Mouse (Mus musculus): ENCODE data around the gene Ccdc33. TPM values are rescaled to one million over a fixed set of nuclear protein-coding genes. Genes with fewer than 3 reads are reported as not detected.

Gene Ccdc33
- total and polyA plus RNA-seq, 3 experiments = 0.21 to 1.0 TPM; not detected in 1

DNA sequence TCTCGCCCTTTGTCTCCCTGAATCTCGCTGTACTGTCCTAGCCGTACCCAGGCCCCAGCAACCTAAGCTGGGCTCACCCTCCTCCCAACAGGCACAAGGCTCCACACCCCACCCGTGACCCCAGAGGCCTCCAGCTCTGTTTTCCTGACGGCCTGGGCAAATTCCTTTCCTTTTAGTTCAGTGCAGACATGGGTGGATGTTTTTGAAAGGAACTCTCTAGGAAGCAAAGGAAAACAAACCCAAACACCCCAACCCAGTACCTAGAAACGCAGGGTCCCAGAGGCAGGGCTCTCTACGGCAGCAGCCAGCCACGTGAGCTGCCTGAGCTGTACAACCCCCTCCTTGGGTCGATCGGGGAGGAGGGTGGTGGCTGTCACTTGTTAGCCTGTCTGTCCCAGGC is 76.2 kb downstream of the Ccdc33 start:
- Histone ChIP-seq H3K4me2 (ENCODE audit: insufficient read depth, low read depth, poor library complexity, severe bottlenecking) (no peak overlapping the region), H3K4me3 (replicated peaks in 1 of 3; ENCODE audit: low read depth in 2 of 3, low read length in 2 of 3, poor library complexity in 1 of 3) (no peak overlapping the region), H3K9me3 (replicated peaks; ENCODE audit: low read length) (no peaks in the 10 kb centered on the region), H3K27me3 (replicated peaks) (peaks cover 2% of the 10 kb centered on the region), H3K9ac (ENCODE audit: insufficient read depth, low read depth) (no peak overlapping the region), H3K36me3 (replicated peaks in 1 of 2; ENCODE audit: control insufficient read depth in 1 of 2, insufficient read depth in 1 of 2, low read length in 1 of 2) (no peaks in the 10 kb centered on the region), H3K27ac (ENCODE audit: insufficient read depth, low read depth) (no peak overlapping the region), H3K79me2 (replicated peaks; ENCODE audit: control insufficient read depth, extremely low read depth, insufficient read depth, poor library complexity, severe bottlenecking) (no peaks in the 10 kb centered on the region), H3K4me1 (ENCODE audit: control insufficient read depth in 1 of 2, insufficient read depth in 2 of 2) (peaks cover 8 to 29% of the 10 kb centered on the region in 2 experiments; a peak in 3 of 4 replicates)
- dilution Hi-C loops (cut with MboI; ENCODE audit: extremely low pct_ligation_motif_present, extremely low pct_unique_long_range_greater_than_20kb, low sequenced_read_pairs) = no loop called here
- no peak for DNase-seq (ENCODE audit: extremely low read depth)
- no peak for TF ChIP-seq TBP (conservative IDR thresholded peaks at IDR 0.05; ENCODE audit: low read depth, low read length)
- no peak for TF ChIP-seq ZNF384 (IDR thresholded peaks at IDR 0.05; ENCODE audit: low read depth, low read length)
- no peak for TF ChIP-seq MXI1 (IDR thresholded peaks at IDR 0.05; ENCODE audit: low read depth, low read length)
- no peak for TF ChIP-seq USF1 (IDR thresholded peaks at IDR 0.05; ENCODE audit: low read depth, low read length)
- no peak for TF ChIP-seq MAX (IDR thresholded peaks at IDR 0.05; ENCODE audit: low read length)
- no peak for TF ChIP-seq PAX5 (IDR thresholded peaks at IDR 0.05; ENCODE audit: low read length)
- TF ChIP-seq RAD21 (IDR thresholded peaks at IDR 0.05; ENCODE audit: low read depth, low read length) = no peak
- no peak for TF ChIP-seq ZKSCAN1 (IDR thresholded peaks at IDR 0.05; ENCODE audit: borderline replicate concordance, low read depth, low read length)
- TF ChIP-seq MAFK (IDR thresholded peaks at IDR 0.05; ENCODE audit: insufficient replicate concordance, low read length) = no peak
- no peak for TF ChIP-seq JUN (IDR thresholded peaks at IDR 0.05; ENCODE audit: insufficient read depth, low read depth, low read length)
- no peak for TF ChIP-seq POLR2AphosphoS2 (IDR thresholded peaks at IDR 0.05; ENCODE audit: low read depth, low read length)
- TF ChIP-seq ZC3H11A (IDR thresholded peaks at IDR 0.05; ENCODE audit: low read depth, low read length) = no peak
- TF ChIP-seq NELFE (IDR thresholded peaks at IDR 0.05; ENCODE audit: low read depth, low read length) = no peak
- TF ChIP-seq KAT2A (IDR thresholded peaks at IDR 0.05; ENCODE audit: insufficient replicate concordance, low read length) = no peak
- no peak for TF ChIP-seq CHD1 (IDR thresholded peaks at IDR 0.05; ENCODE audit: low read depth, low read length)
- TF ChIP-seq TCF12 (IDR thresholded peaks at IDR 0.05; ENCODE audit: low read depth, low read length) = no peak
- TF ChIP-seq HCFC1 (IDR thresholded peaks at IDR 0.05; ENCODE audit: low read depth, low read length) = no peak
- TF ChIP-seq ETS1 (conservative IDR thresholded peaks at IDR 0.05; ENCODE audit: low read depth, low read length) = no peak
- in situ Hi-C loops (cut with MboI; ENCODE audit: low pct_ligation_motif_present, low pct_unique_long_range_greater_than_20kb, low sequenced_read_pairs) = no loop called here

DNA sequence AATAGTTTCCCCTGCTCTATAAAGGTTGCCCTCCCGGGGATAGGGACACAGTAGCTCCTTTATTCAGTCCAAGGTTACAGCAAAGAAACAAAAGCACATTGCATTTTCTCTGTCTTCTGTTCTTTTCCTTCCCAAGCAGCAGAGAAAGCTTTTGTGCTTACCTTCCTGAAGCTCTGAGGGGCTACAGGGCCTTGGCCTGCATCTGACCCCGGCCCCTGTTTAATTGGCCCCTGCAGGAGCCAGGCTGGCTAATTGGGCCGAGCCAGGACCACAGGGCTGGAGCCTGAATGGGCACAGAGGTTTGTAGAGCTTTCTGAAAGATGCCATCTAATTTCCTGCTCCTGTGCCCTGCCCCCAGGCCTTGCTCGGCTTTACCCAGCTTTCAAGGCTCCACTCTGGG is 77.6 kb downstream of the Ccdc33 start:
- H3K9ac ChIP-seq (ENCODE audit: insufficient read depth, low read depth) = no peak overlapping the region
- H3K9me3 ChIP-seq (replicated peaks; ENCODE audit: low read length) = no peaks in the 10 kb centered on the region
- H3K4me3 ChIP-seq (replicated peaks in 1 of 3; ENCODE audit: low read depth in 2 of 3, low read length in 2 of 3, poor library complexity in 1 of 3) = no peak overlapping the region
- no peak overlapping the region for H3K27ac ChIP-seq (ENCODE audit: insufficient read depth, low read depth)
- H3K4me2 ChIP-seq (ENCODE audit: insufficient read depth, low read depth, poor library complexity, severe bottlenecking) = no peak overlapping the region
- H3K4me1 ChIP-seq (ENCODE audit: control insufficient read depth in 1 of 2, insufficient read depth in 2 of 2) = peaks cover 3 to 15% of the 10 kb centered on the region in 2 experiments; a peak in 3 of 4 replicates
- in situ Hi-C loops (cut with MboI; ENCODE audit: low pct_ligation_motif_present, low pct_unique_long_range_greater_than_20kb, low sequenced_read_pairs) (no loop called here), dilution Hi-C loops (cut with MboI; ENCODE audit: extremely low pct_ligation_motif_present, extremely low pct_unique_long_range_greater_than_20kb, low sequenced_read_pairs) (no loop called here)
- TF ChIP-seq POLR2A (IDR thresholded peaks at IDR 0.05; ENCODE audit: low read depth, low read length) = no peak
- TF ChIP-seq USF1 (IDR thresholded peaks at IDR 0.05; ENCODE audit: low read depth, low read length) = no peak
- no peak for TF ChIP-seq MAX (IDR thresholded peaks at IDR 0.05; ENCODE audit: low read length)
- TF ChIP-seq HCFC1 (IDR thresholded peaks at IDR 0.05; ENCODE audit: low read depth, low read length) = no peak
- TF ChIP-seq E2F4 (IDR thresholded peaks at IDR 0.05; ENCODE audit: insufficient replicate concordance, low read depth, low read length) = no peak
- TF ChIP-seq POLR2AphosphoS2 (IDR thresholded peaks at IDR 0.05; ENCODE audit: low read depth, low read length) = no peak
- TF ChIP-seq ZMIZ1 (IDR thresholded peaks at IDR 0.05; ENCODE audit: low read depth, low read length) = no peak
- TF ChIP-seq NRF1 (IDR thresholded peaks at IDR 0.05; ENCODE audit: low read depth, low read length) = no peak
- TF ChIP-seq GABPA (IDR thresholded peaks at IDR 0.05; ENCODE audit: insufficient replicate concordance, low read depth, low read length) = no peak
- no peak for TF ChIP-seq PAX5 (IDR thresholded peaks at IDR 0.05; ENCODE audit: low read length)
- no peak for TF ChIP-seq JUND (conservative IDR thresholded peaks at IDR 0.05; ENCODE audit: low read depth, low read length)
- no peak for TF ChIP-seq TCF12 (IDR thresholded peaks at IDR 0.05; ENCODE audit: low read depth, low read length)
- no peak for TF ChIP-seq MAZ (IDR thresholded peaks at IDR 0.05; ENCODE audit: low read depth, low read length)
- no peak for TF ChIP-seq NELFE (IDR thresholded peaks at IDR 0.05; ENCODE audit: low read depth, low read length)
- TF ChIP-seq ZNF384 (IDR thresholded peaks at IDR 0.05; ENCODE audit: low read depth, low read length) = no peak
- no peak for TF ChIP-seq CHD2 (IDR thresholded peaks at IDR 0.05; ENCODE audit: low read length)
- no peak for TF ChIP-seq MXI1 (IDR thresholded peaks at IDR 0.05; ENCODE audit: low read depth, low read length)
- TF ChIP-seq ELF1 (IDR thresholded peaks at IDR 0.05; ENCODE audit: low read depth, low read length) = no peak
- TF ChIP-seq MYC (IDR thresholded peaks at IDR 0.05; ENCODE audit: low read depth, low read length) = no peak
- no peaks in the 10 kb centered on the region for H3K36me3 ChIP-seq (replicated peaks in 1 of 2; ENCODE audit: control insufficient read depth in 1 of 2, insufficient read depth in 1 of 2, low read length in 1 of 2)
- no peak for DNase-seq (ENCODE audit: extremely low read depth)
- no peaks in the 10 kb centered on the region for H3K79me2 ChIP-seq (replicated peaks; ENCODE audit: control insufficient read depth, extremely low read depth, insufficient read depth, poor library complexity, severe bottlenecking)
- H3K27me3 ChIP-seq (replicated peaks) = peaks cover 6% of the 10 kb centered on the region

Data from CH12.LX (cell line).